Mouse (Mus musculus) liver, embryonic 11.5 days (tissue): Measurements from ENCODE around the gene B2m. TPM values are rescaled to one million over a fixed set of nuclear protein-coding genes. Genes with fewer than 3 reads are reported as not detected.

Experiments
- ATAC-seq: fragments of 200-750 bp; cut with Nextera tagmentation; replicated peaks from 2 replicates; pipeline ENCODE4 v1.8.0; 2017; ENCODE audit warnings: moderate number of reproducible peaks, mild to moderate bottlenecking, moderate TSS enrichment, moderate library complexity; ENCODE audit not compliant: low FRiP score
- DNase-seq: peaks from one replicate; pipeline ENCODE4 v3.0.0-alpha.2; 2017; ENCODE audit warnings: low spot score
- H3K27ac ChIP-seq: fragments of 300-500 bp; sonication (generic); 2 replicates; pipeline ENCODE4 v1.5.1; 2014; ENCODE audit warnings: mild to moderate bottlenecking, low read depth, low read length, control low read depth
- H3K27me3 ChIP-seq: fragments of 300-500 bp; sonication (generic); replicated peaks from 2 replicates; pipeline ENCODE4 v1.6.1; 2014; ENCODE audit warnings: low read length, mixed read lengths; ENCODE audit not compliant: control insufficient read depth, insufficient read depth
- H3K36me3 ChIP-seq: fragments of 300-500 bp; sonication (generic); 2 replicates; pipeline ENCODE4 v1.6.1; 2014; ENCODE audit warnings: mild to moderate bottlenecking, low read length, moderate library complexity, mixed read lengths; ENCODE audit not compliant: control insufficient read depth, insufficient read depth
- H3K4me1 ChIP-seq: fragments of 300-500 bp; sonication (generic); replicated peaks from 2 replicates; pipeline ENCODE4 v1.6.1; 2014; ENCODE audit warnings: low read length, mixed read lengths; ENCODE audit not compliant: control insufficient read depth, insufficient read depth
- H3K4me2 ChIP-seq: fragments of 300-500 bp; sonication (generic); 2 replicates; pipeline ENCODE4 v1.6.1; 2014; ENCODE audit warnings: mild to moderate bottlenecking, control low read depth, moderate library complexity
- H3K4me3 ChIP-seq: fragments of 300-500 bp; sonication (generic); 2 replicates; pipeline ENCODE4 v1.5.1; 2014; ENCODE audit warnings: low read depth, low read length, control low read depth
- H3K9ac ChIP-seq: fragments of 300-500 bp; sonication (generic); 2 replicates; pipeline ENCODE4 v1.6.1; 2014; ENCODE audit warnings: low read depth, low read length, control low read depth
- H3K9me3 ChIP-seq: fragments of 300-500 bp; sonication (generic); 2 replicates; pipeline ENCODE4 v1.6.1; 2016; ENCODE audit warnings: low read length, inconsistent platforms, mixed read lengths; ENCODE audit not compliant: control insufficient read depth
- WGBS: fragments of 180-500 bp; shearing (Covaris S2); extraction: QIAGEN DNeasy Blood & Tissue Kit; methylation state at CpG from one replicate; pipeline ENCODE4 v1.1.7; 2014; 5-methylcytosine and 5-hydroxymethylcytosine counted together
- polyA plus RNA-seq: library from polyadenylated mRNA; unstranded; fragments of >200 nt; fragmentation: Nextera tagmentation; extraction: Ambion mirVana; gene quantifications from 2 replicates; pipeline ENCODE4 v1.2.1, GENCODE M21; 2014

Gene B2m
- polyA plus RNA-seq, 1 experiment from 2014 or later, result 321 TPM

DNA sequence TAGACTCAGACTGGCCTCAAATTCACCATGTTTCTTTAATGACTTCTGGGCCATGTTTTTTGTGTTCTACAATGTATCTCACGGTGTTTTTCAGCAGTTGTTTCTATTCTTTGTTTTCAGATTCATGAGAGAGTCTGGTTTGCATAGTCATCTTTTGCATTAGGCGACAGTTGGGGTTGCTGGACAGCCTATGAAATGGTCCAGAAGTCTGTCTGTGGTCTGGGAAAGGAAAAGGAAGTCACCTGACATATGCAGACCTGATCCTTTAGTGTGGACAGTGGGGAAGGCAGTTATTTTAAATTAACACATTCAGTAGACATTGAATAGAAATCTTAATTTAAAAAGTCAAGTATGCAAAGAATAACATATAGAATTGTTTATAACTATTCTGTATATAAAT, 15.0 kb downstream of the B2m start:
- WGBS, result 59% methylated on average over 2 of the region's 2 CpGs
- DNase-seq (no peak), ATAC-seq (no peak)
- H3K4me2 ChIP-seq, result no peak overlapping the region
- H3K4me1 ChIP-seq, result no peaks in the 10 kb centered on the region
- H3K9me3 ChIP-seq, result no peaks in the 10 kb centered on the region
- no peaks in the 10 kb centered on the region for H3K36me3 ChIP-seq
- H3K27ac ChIP-seq, result no peak overlapping the region
- no peak overlapping the region for H3K4me3 ChIP-seq
- no peaks in the 10 kb centered on the region for H3K27me3 ChIP-seq
- no peak overlapping the region for H3K9ac ChIP-seq

DNA sequence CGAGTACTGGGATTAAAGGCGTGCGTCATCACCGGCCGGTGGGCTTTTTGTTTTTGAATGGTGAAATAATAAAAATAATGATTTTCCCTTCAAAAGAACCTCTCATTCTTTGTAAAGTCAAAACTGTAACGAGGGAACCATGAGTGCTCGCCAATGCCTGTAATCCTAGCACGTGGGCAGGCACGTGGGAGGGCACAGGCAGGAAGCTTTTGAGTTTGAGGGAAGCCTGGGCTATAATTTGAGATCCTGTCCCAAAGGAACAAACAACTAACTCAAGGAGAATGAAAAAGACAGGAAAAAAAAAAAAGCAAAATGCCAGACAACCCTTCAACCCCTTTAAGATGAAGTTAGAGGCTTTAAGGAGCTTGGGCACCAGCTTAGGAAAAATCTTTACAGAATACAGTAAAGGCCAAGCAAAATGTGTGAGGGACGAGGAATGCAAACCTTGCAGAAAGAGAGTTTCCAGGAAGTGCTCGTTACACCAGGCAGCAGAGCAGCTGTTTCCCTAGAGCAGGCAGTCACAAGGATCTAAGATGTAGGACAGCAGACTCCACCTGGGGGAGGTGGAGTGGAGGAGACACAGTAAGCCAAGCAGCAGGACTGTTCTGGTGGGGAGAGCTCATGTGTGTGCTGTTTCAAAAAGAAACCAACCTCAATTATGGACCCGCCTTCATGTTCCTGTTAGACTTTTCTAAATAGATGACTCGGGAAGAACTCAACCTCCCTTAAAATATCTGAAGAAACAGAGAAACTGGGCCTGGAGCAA, 16.1 kb downstream of the B2m start:
- DNase-seq (no peak), ATAC-seq (no peak)
- no peaks in the 10 kb centered on the region for H3K9me3 ChIP-seq
- H3K27ac ChIP-seq, result no peak overlapping the region
- WGBS, result 72% methylated on average over 13 of the region's 13 CpGs
- no peak overlapping the region for H3K4me3 ChIP-seq
- no peaks in the 10 kb centered on the region for H3K36me3 ChIP-seq
- H3K4me2 ChIP-seq, result no peak overlapping the region
- no peaks in the 10 kb centered on the region for H3K27me3 ChIP-seq
- no peaks in the 10 kb centered on the region for H3K4me1 ChIP-seq
- no peak overlapping the region for H3K9ac ChIP-seq

DNA sequence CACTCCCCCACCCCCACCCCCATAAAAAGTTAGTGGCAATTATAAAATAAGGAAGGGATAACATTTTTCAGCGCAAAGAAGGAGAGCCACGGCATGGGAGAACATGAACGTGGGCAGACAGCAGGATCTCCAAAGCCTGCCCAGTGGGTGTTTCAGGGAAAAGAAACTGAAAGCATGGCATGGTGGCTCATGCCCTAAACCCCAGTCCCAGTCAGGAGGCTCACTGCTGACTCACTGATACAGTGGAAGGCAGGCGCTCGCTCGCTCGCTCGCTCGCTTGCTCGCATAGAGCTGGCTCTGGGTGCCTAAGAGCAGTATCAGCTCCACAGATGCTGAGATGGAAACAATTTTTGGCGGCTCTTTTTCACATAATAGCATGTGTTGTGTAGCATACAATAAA, 16.8 kb downstream of the B2m start:
- Histone ChIP-seq H3K9me3 (no peaks in the 10 kb centered on the region), H3K27ac (no peak overlapping the region), H3K36me3 (no peaks in the 10 kb centered on the region), H3K27me3 (no peaks in the 10 kb centered on the region), H3K9ac (no peak overlapping the region), H3K4me3 (no peak overlapping the region), H3K4me1 (no peaks in the 10 kb centered on the region), H3K4me2 (no peak overlapping the region)
- 79% methylated on average over 11 of the region's 11 CpGs for WGBS
- DNase-seq, result no peak
- ATAC-seq, result no peak

DNA sequence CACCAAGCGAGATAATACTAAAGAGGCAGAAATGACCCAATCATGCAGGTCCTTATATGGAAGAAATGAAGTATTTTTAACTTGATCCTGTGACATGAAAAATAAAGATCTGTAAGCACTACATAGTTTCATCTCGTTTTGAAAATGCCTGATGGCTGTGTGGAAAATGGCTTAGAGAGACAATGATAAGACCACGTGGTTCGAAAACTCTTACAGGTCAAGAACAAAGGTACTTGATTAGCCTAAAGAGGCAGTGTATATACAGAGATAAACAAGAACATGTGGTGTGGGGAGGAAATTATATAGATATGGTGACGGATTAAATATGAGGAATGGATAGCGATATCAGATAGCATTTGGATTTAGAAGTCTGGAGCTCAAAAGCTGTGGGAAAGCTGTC, 23.8 kb downstream of the B2m start:
- ATAC-seq (no peak), DNase-seq (no peak)
- H3K4me3 ChIP-seq, result no peak overlapping the region
- no peak overlapping the region for H3K27ac ChIP-seq
- no peaks in the 10 kb centered on the region for H3K9me3 ChIP-seq
- no peaks in the 10 kb centered on the region for H3K27me3 ChIP-seq
- H3K9ac ChIP-seq, result no peak overlapping the region
- no peaks in the 10 kb centered on the region for H3K4me1 ChIP-seq
- H3K4me2 ChIP-seq, result no peak overlapping the region
- H3K36me3 ChIP-seq, result no peaks in the 10 kb centered on the region
- 66% methylated on average over 6 of the region's 6 CpGs for WGBS

- Histone ChIP-seq H3K9me3 (no peaks in the 10 kb centered on the region), H3K36me3 (no peaks in the 10 kb centered on the region), H3K4me2 (no peak overlapping the region), H3K4me1 (no peaks in the 10 kb centered on the region), H3K27me3 (no peaks in the 10 kb centered on the region), H3K9ac (no peak overlapping the region), H3K27ac (no peak overlapping the region), H3K4me3 (no peak overlapping the region)
- ATAC-seq (no peak), DNase-seq (no peak)
- 80% methylated on average over 2 of the region's 2 CpGs for WGBS
These were observed 24.7 kb downstream of the B2m start for GRCm38 (mm10) chr2:122172188-122172587.

- ATAC-seq (no peak), DNase-seq (no peak)
- H3K9me3 ChIP-seq, result no peaks in the 10 kb centered on the region
- H3K27ac ChIP-seq, result no peak overlapping the region
- H3K4me3 ChIP-seq, result no peak overlapping the region
- H3K36me3 ChIP-seq, result no peaks in the 10 kb centered on the region
- H3K9ac ChIP-seq, result no peak overlapping the region
- H3K4me1 ChIP-seq, result no peaks in the 10 kb centered on the region
- no peak overlapping the region for H3K4me2 ChIP-seq
- no peaks in the 10 kb centered on the region for H3K27me3 ChIP-seq
- 60% methylated on average over 8 of the region's 8 CpGs for WGBS
These were observed 32.8 kb downstream of the B2m start for GRCm38 (mm10) chr2:122180051-122180822.

DNA sequence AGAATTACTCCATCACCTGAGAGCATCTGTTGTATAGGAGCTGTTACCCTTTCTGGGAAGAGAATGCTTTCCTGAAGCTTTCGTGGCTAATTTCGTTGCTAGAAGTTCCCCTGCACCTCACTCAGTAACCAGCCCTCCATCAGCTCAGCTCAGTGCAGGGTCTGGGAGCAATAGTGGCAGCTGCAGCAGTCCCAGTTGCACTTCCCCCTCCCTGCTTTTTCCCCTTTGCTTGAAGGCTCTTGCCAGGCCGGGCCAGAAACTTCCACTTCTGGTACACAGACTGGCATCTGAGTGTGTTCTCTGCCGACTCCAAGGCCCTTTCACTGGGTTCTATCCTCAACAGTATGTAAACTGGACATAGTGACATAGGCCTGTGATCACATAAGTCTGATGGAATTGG, 37.6 kb downstream of the B2m start:
- H3K36me3 ChIP-seq, result no peaks in the 10 kb centered on the region
- no peak overlapping the region for H3K27ac ChIP-seq
- no peak overlapping the region for H3K4me2 ChIP-seq
- WGBS, result 79% methylated on average over 4 of the region's 4 CpGs
- H3K4me1 ChIP-seq, result no peaks in the 10 kb centered on the region; the same call in 1 of the 2 replicates
- no peaks in the 10 kb centered on the region for H3K9me3 ChIP-seq
- H3K27me3 ChIP-seq, result no peaks in the 10 kb centered on the region
- ATAC-seq, result no peak
- no peak for DNase-seq
- H3K4me3 ChIP-seq, result no peak overlapping the region
- H3K9ac ChIP-seq, result no peak overlapping the region

DNA sequence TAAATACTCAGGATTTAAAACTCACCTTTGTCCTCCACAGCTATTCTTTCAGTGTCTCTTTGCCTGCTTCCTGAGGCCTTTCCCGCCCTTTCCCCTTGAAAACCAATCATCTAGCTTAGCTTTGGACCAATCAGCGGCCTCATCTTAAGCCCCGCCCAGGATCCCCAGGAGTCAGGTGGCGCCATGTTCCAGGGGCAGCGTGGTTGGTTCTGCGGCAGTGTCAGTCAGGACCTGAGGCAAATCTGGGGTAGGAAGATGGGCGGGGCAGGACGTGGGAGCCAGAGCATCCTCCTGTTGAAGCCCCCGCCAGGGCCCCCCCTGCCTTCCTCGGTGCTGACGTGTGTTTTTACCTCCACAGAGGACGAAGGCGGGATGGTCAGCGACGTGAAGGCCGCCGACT, 38.6 kb downstream of the B2m start, which contains the start of the genes Patl2 and Terb2:
Patl2 (minus strand) TSS at position 84 of the 400 bp plus-strand sequence.
Terb2 (plus strand) TSS at position 167 of the 400 bp plus-strand sequence.
- no peak within 1 kb of the TSS for H3K9ac ChIP-seq
- H3K27ac ChIP-seq, result no peak within 1 kb of the TSS
- DNase-seq, result no peak
- ATAC-seq, result no peak
- H3K36me3 ChIP-seq, result no peaks in the 10 kb centered on the region
- no peaks in the 10 kb centered on the region for H3K27me3 ChIP-seq
- 70% methylated on average over 17 of the region's 17 CpGs for WGBS
- H3K9me3 ChIP-seq, result no peaks in the 10 kb centered on the region
- H3K4me3 ChIP-seq, result no peak within 1 kb of the TSS
- H3K4me2 ChIP-seq, result no peak within 1 kb of the TSS
- H3K4me1 ChIP-seq, result no peaks in the 10 kb centered on the region; the same call in 1 of the 2 replicates
